9 mouse cellular contexts compared by ENCODE assay signal in genomic region chr7:45923762-45924428, GRCm38 (mm10). TPM values are rescaled to one million over a fixed set of nuclear protein-coding genes. Genes with fewer than 3 reads are reported as not detected.
A peak's percentile ranks its signal among the peaks of the same experiment; 100 is the strongest.
DNase-seq lines count a peak whose midpoint lies in the region; ATAC-seq and TF ChIP-seq lines count a peak whose summit lies in the region.
"Had no signal": no experiment of that assay in that cellular context is flagged by ENCODE, and none has a peak within 500 bp of the region (broad histone marks: within the 10 kb centered on the region; RNA-seq: fewer than 3 reads in every experiment).

Gene Ccdc114, plus strand, starts transcription at chr7:45924072.

- H3K4me1 ChIP-seq in hindbrain, postnatal 0 days (ENCODE audit: insufficient read depth, low read length) = peaks cover 5% of the 10 kb centered on the region; the same call in 1 of the 2 replicates
- H3K4me1 ChIP-seq in midbrain, embryonic 15.5 days = peaks cover 15% of the 10 kb centered on the region
- H3K4me1 ChIP-seq in stomach, embryonic 14.5 days (ENCODE audit: control insufficient read depth, insufficient read depth, low read length) = peaks cover 35% of the 10 kb centered on the region

- H3K4me2 ChIP-seq in hindbrain, postnatal 0 days (ENCODE audit: low read depth, low read length) = peak within 1 kb of the TSS; percentile 74
- H3K4me2 ChIP-seq in midbrain, embryonic 15.5 days = peak within 1 kb of the TSS; percentile 83
- H3K4me2 ChIP-seq in stomach, embryonic 14.5 days (replicated peaks; ENCODE audit: low read depth, low read length) = peak within 1 kb of the TSS; percentile 50

- H3K4me3 ChIP-seq in layer of hippocampus, adult 2 months = peak within 1 kb of the TSS; percentile 65
- peak within 1 kb of the TSS; percentile 45 for H3K4me3 ChIP-seq in hindbrain, postnatal 0 days (ENCODE audit: low read length)
- peak within 1 kb of the TSS; percentile 49 for H3K4me3 ChIP-seq in midbrain, embryonic 15.5 days
- H3K4me3 ChIP-seq in stomach, embryonic 14.5 days (ENCODE audit: low read depth, low read length) = peak within 1 kb of the TSS; percentile 35

- 0 out of 2 replicates have a peak, but pooled peaks cover 2% of the 10 kb centered on the region for H3K9me3 ChIP-seq in hindbrain, postnatal 0 days (ENCODE audit: low read length)
- no peaks in the 10 kb centered on the region for H3K9me3 ChIP-seq in midbrain, embryonic 15.5 days
- no peaks in the 10 kb centered on the region for H3K9me3 ChIP-seq in stomach, embryonic 14.5 days (ENCODE audit: control insufficient read depth, low read depth, low read length)

- intact Hi-C loops in gastrocnemius, postnatal 14 days (cut with DNase I; ENCODE audit: low total_unique reads) = no loop called here

- ATAC-seq in hindbrain, postnatal 0 days = peak; percentile 76
- ATAC-seq in midbrain, embryonic 15.5 days (replicated peaks) = peak; percentile 55
- ATAC-seq in stomach, embryonic 14.5 days (ENCODE audit: insufficient number of reproducible peaks, insufficient read depth, low FRiP score, low read depth) = peak; percentile 44; the same call in 1 of the 2 replicates

- no peaks in the 10 kb centered on the region for H3K36me3 ChIP-seq in hindbrain, postnatal 0 days (ENCODE audit: insufficient read depth, low read length)
- no peaks in the 10 kb centered on the region for H3K36me3 ChIP-seq in midbrain, embryonic 15.5 days (replicated peaks)
- H3K36me3 ChIP-seq in stomach, embryonic 14.5 days (ENCODE audit: control insufficient read depth, insufficient read depth, low read length) = peaks cover 3% of the 10 kb centered on the region; the same call in 1 of the 2 replicates

- no peak for TF ChIP-seq CTCF in layer of hippocampus, adult 2 months (conservative IDR thresholded peaks at IDR 0.05)
- TF ChIP-seq CTCF in hindbrain, postnatal 0 days (IDR thresholded peaks at IDR 0.05; ENCODE audit: low read depth) = no peak

- H3K27me3 ChIP-seq in hindbrain, postnatal 0 days (ENCODE audit: insufficient read depth, low read length) = 0 out of 2 replicates have a peak, but pooled peaks cover 3% of the 10 kb centered on the region
- H3K27me3 ChIP-seq in midbrain, embryonic 15.5 days (replicated peaks) = peaks cover 10% of the 10 kb centered on the region; the same call in 1 of the 2 replicates
- no peaks in the 10 kb centered on the region for H3K27me3 ChIP-seq in stomach, embryonic 14.5 days (ENCODE audit: control insufficient read depth, insufficient read depth, low read length)
- H3K27me3 ChIP-seq: Patski had no signal

- H3K9ac ChIP-seq in hindbrain, postnatal 0 days (replicated peaks; ENCODE audit: low read length) = peak within 1 kb of the TSS; percentile 53
- H3K9ac ChIP-seq in midbrain, embryonic 15.5 days = peak within 1 kb of the TSS; percentile 46
- peak within 1 kb of the TSS; percentile 18; the same call in 1 of the 2 replicates for H3K9ac ChIP-seq in stomach, embryonic 14.5 days (replicated peaks; ENCODE audit: low read depth, low read length)

- WGBS in hindbrain, postnatal 0 days = 4% methylated on average over 24 of the region's 24 CpGs
- WGBS in midbrain, embryonic 15.5 days = 4% methylated on average over 24 of the region's 24 CpGs
- 8% methylated on average over 24 of the region's 24 CpGs for WGBS in stomach, embryonic 14.5 days

- DNase-seq in layer of hippocampus, adult 2 months (ENCODE audit: low spot score in 2 of 2) = no peak
- DNase-seq in layer of hippocampus, postnatal 25 days (ENCODE audit: extremely low spot score in 1 of 2, low spot score in 1 of 2) = no peak
- DNase-seq in cerebellum, postnatal 25 days = peak; percentile 39 to 47
- peak; percentile 85 for DNase-seq in gastrocnemius, postnatal 14 days
- DNase-seq in hindbrain, postnatal 0 days (ENCODE audit: low spot score) = peak; percentile 62
- peak; percentile 72 for DNase-seq in liver

- H3K27ac ChIP-seq in layer of hippocampus, adult 2 months = peak within 1 kb of the TSS; percentile 94
- peak within 1 kb of the TSS; percentile 87 for H3K27ac ChIP-seq in hindbrain, postnatal 0 days
- H3K27ac ChIP-seq in midbrain, embryonic 15.5 days = peak within 1 kb of the TSS; percentile 80
- peak within 1 kb of the TSS; percentile 96 for H3K27ac ChIP-seq in stomach, embryonic 14.5 days (ENCODE audit: low read length)

RNA-seq across cellular contexts. Expression of gene Ccdc114, which starts in this region (rescaled TPM):
- 1 to 10 TPM; 3.5 to 3.8 TPM for total RNA-seq in layer of hippocampus, adult 2 months (2021)
- 1 to 10 TPM; 3.1 to 3.2 TPM for total RNA-seq in layer of hippocampus, postnatal 25 days (2021)
- total RNA-seq in gastrocnemius, postnatal 14 days (2021) = under 1 TPM; 0.39 to 0.78 TPM
- total RNA-seq in hindbrain, postnatal 0 days (2014; rRNA removed) = 6.8 and 7.5 TPM in 2 replicates
- polyA plus RNA-seq in hindbrain, postnatal 0 days (2015; fragmentation: Nextera tagmentation; extraction: Ambion mirVana) = 7.8 and 10.6 TPM in 2 replicates
- polyA plus RNA-seq in midbrain, embryonic 15.5 days (2015; fragmentation: Nextera tagmentation; extraction: Ambion mirVana) = 6.0 TPM in 2 replicates
- polyA plus RNA-seq in stomach, embryonic 14.5 days (2014; fragmentation: Nextera tagmentation; extraction: Ambion mirVana) = 3.4 and 3.5 TPM in 2 replicates

Comparison
In these comparisons a context has a peak if more than half of its experiments do, and no peak if none do; other contexts are left out.
1. Peak in DNase-seq in gastrocnemius, postnatal 14 days; RNA of the gene not detected or under 1 TPM.
2. DNase-seq: peak in cerebellum, postnatal 25 days (2 of 2), hindbrain, postnatal 0 days (single experiment) and liver (single experiment); none in layer of hippocampus, adult 2 months (0 of 2) and layer of hippocampus, postnatal 25 days (0 of 2).
3. Peak in every context shown above with its lines, with median percentiles within 50 percentile points of each other: H3K27ac ChIP-seq, H3K4me3 ChIP-seq, ATAC-seq, H3K4me2 ChIP-seq and H3K9ac ChIP-seq.